17 mouse cellular contexts compared by ENCODE assay signal in the genomic region with DNA sequence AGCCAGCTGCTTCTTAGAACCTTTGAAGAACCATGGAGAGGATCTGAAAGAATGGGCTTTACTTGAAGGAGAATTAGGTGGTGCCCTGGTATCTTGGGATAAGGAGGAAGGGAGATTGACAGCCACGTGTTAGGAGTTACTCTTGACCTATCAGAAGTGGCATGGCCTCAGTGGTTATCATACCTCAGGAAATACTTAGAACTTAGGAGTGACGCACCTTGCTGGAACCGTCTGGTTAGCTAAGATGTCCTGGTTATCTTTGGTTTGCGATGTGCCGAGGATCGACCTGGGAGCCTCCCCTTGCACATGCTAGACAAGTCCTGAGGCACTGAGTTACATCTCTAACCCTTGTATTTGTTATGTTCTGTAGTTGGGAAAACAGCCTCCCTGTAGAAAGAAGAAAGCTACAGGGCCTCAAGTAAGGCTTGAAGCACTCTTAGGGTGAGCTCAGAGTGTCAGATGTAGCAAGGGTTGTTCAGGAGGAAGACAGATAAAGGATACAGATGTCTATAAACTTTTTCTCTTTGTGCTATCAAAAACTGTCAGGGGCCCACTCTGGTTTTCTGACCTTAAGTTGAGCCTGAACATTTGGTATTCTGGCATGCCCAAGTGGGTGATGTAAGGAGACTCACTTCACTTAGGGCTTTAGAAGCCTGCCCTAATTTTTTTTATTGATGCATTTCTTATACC. TPM values are rescaled to one million over a fixed set of nuclear protein-coding genes. Genes with fewer than 3 reads are reported as not detected.
DNase-seq lines count a peak whose midpoint lies in the region; ATAC-seq and TF ChIP-seq lines count a peak whose summit lies in the region.
"Had no signal": no experiment of that assay in that cellular context is flagged by ENCODE, and none has a peak within 500 bp of the region (broad histone marks: within the 10 kb centered on the region; RNA-seq: fewer than 3 reads in every experiment).

No protein-coding gene starts in this region.

- H3K27ac ChIP-seq in heart, postnatal 0 days (ENCODE audit: low read depth): peak overlapping the region; percentile 69
- H3K27ac ChIP-seq in liver, embryonic 12.5 days: peak overlapping the region; percentile 98
- no peak overlapping the region for H3K27ac ChIP-seq in limb, embryonic 10.5 days
- H3K27ac ChIP-seq: forebrain, embryonic 13.5 days; hindbrain, embryonic 13.5 days; limb, embryonic 15.5 days had no signal

- intact Hi-C loops in left cerebral cortex, postnatal 36 days (cut with DNase I): loop anchor here (5.0 kb wide), 1 partner anchor 137 kb away; no protein-coding TSS in a partner anchor

- no peak for TF ChIP-seq EP300 in heart, postnatal 0 days (IDR thresholded peaks at IDR 0.05; ENCODE audit: low read depth)

- WGBS in heart, postnatal 0 days: 67% methylated on average over 6 of the region's 6 CpGs
- 21% methylated on average over 6 of the region's 6 CpGs for WGBS in liver, embryonic 12.5 days (ENCODE audit: insufficient replicate concordance)
- 91% methylated on average over 6 of the region's 6 CpGs for WGBS in limb, embryonic 10.5 days

- no peaks in the 10 kb centered on the region for H3K36me3 ChIP-seq in heart, postnatal 0 days (replicated peaks; ENCODE audit: control insufficient read depth, insufficient read depth, low read length)
- peaks cover 42% of the 10 kb centered on the region for H3K36me3 ChIP-seq in liver, embryonic 12.5 days
- H3K36me3 ChIP-seq in limb, embryonic 10.5 days: peaks cover 5% of the 10 kb centered on the region; the same call in 1 of the 2 replicates
- H3K36me3 ChIP-seq: hindbrain, embryonic 13.5 days; limb, embryonic 15.5 days had no signal

- no peak for DNase-seq in heart, postnatal 0 days (ENCODE audit: low spot score)
- no peak for DNase-seq in heart, adult 9 months (ENCODE audit: low spot score in 2 of 2)
- DNase-seq in c-Kit-positive CD71-negative TER-119-negative erythroid progenitor cells, embryonic 14.5 days (ENCODE audit: low read depth): peak; percentile 45
- DNase-seq in spleen, postnatal 36 days (ENCODE audit: low spot score in 2 of 2): peak; percentile 29 to 48
- no peak for DNase-seq in left cerebral cortex, postnatal 36 days (ENCODE audit: low spot score in 2 of 2)
- DNase-seq in thymus, postnatal 10 days (ENCODE audit: low spot score in 2 of 2): no peak
- DNase-seq in limb, embryonic 10.5 days (ENCODE audit: low spot score): no peak
- DNase-seq: adrenal gland, postnatal 10 days; cerebellum, adult 8-10 months; gastrocnemius, postnatal 14 days; layer of hippocampus, postnatal 36 days had no signal

- H3K4me2 ChIP-seq in heart, postnatal 0 days (ENCODE audit: low read depth, low read length): no peak overlapping the region
- H3K4me2 ChIP-seq in liver, embryonic 12.5 days: peak overlapping the region; percentile 93
- H3K4me2 ChIP-seq: forebrain, embryonic 13.5 days; hindbrain, embryonic 13.5 days; limb, embryonic 15.5 days; midbrain, embryonic 11.5 days had no signal

- H3K9me3 ChIP-seq in heart, postnatal 0 days (replicated peaks; ENCODE audit: control insufficient read depth, low read length): no peaks in the 10 kb centered on the region
- H3K9me3 ChIP-seq in liver, embryonic 12.5 days (replicated peaks): no peaks in the 10 kb centered on the region
- H3K9me3 ChIP-seq in limb, embryonic 10.5 days (replicated peaks): no peaks in the 10 kb centered on the region
- H3K9me3 ChIP-seq: forebrain, embryonic 13.5 days; hindbrain, embryonic 13.5 days; limb, embryonic 15.5 days had no signal

- peaks cover 42% of the 10 kb centered on the region for H3K4me1 ChIP-seq in heart, postnatal 0 days (ENCODE audit: control insufficient read depth, insufficient read depth)
- H3K4me1 ChIP-seq in liver, embryonic 12.5 days: peaks cover 97% of the 10 kb centered on the region
- H3K4me1 ChIP-seq in limb, embryonic 10.5 days: peaks cover 27% of the 10 kb centered on the region

- no peak overlapping the region for H3K9ac ChIP-seq in heart, postnatal 0 days (replicated peaks; ENCODE audit: low read depth, low read length)
- H3K9ac ChIP-seq in liver, embryonic 12.5 days: peak overlapping the region; percentile 100
- H3K9ac ChIP-seq: forebrain, embryonic 13.5 days; hindbrain, embryonic 13.5 days; limb, embryonic 15.5 days had no signal

- no peak overlapping the region for H3K4me3 ChIP-seq in heart, postnatal 0 days (ENCODE audit: low read depth, low read length)
- peak overlapping the region; percentile 36 for H3K4me3 ChIP-seq in liver, embryonic 12.5 days
- no peak overlapping the region for H3K4me3 ChIP-seq in limb, embryonic 10.5 days
- H3K4me3 ChIP-seq: forebrain, embryonic 13.5 days; hindbrain, embryonic 13.5 days; limb, embryonic 15.5 days had no signal

- ATAC-seq in heart, postnatal 0 days (ENCODE audit: insufficient read depth, low read depth): no peak
- ATAC-seq in liver, embryonic 12.5 days: peak; percentile 92
- ATAC-seq: CD4-positive, CD25-positive, alpha-beta regulatory T cell, adult 4 months; forebrain, embryonic 13.5 days had no signal

- no peak for TF ChIP-seq CTCF in heart, postnatal 0 days (IDR thresholded peaks at IDR 0.05; ENCODE audit: low read depth)

- no peaks in the 10 kb centered on the region for H3K27me3 ChIP-seq in heart, postnatal 0 days (ENCODE audit: control insufficient read depth, insufficient read depth, low read length)
- no peaks in the 10 kb centered on the region for H3K27me3 ChIP-seq in liver, embryonic 12.5 days (replicated peaks)
- no peaks in the 10 kb centered on the region for H3K27me3 ChIP-seq in limb, embryonic 10.5 days (ENCODE audit: low read depth, poor library complexity, severe bottlenecking)
- H3K27me3 ChIP-seq: forebrain, embryonic 13.5 days; hindbrain, embryonic 13.5 days; limb, embryonic 15.5 days had no signal

RNA-seq across cellular contexts. Expression of a gene that starts 6.0 kb away (rescaled TPM):
- total RNA-seq in heart, postnatal 0 days (2014; rRNA removed; ENCODE audit: low replicate concordance): 28.1 and 35.6 TPM in 2 replicates
- polyA plus RNA-seq in heart, postnatal 0 days (2015; fragmentation: Nextera tagmentation; extraction: Ambion mirVana): 8.5 and 11.9 TPM in 2 replicates
- polyA plus RNA-seq in liver, embryonic 12.5 days (2016; fragmentation: Nextera tagmentation; extraction: Ambion mirVana): 39.8 and 41.1 TPM in 2 replicates
- total RNA-seq in left cerebral cortex, postnatal 36 days (2021): 10 to 100 TPM; 49.8 to 54.2 TPM
- 11.0 and 11.9 TPM in 2 replicates for polyA plus RNA-seq in limb, embryonic 10.5 days (2016; fragmentation: Nextera tagmentation; extraction: Ambion mirVana)

Comparison
In these comparisons a context has a peak if more than half of its experiments do, and no peak if none do; other contexts are left out.
1. DNase-seq: peak in c-Kit-positive CD71-negative TER-119-negative erythroid progenitor cells, embryonic 14.5 days (single experiment) and spleen, postnatal 36 days (2 of 2); none in heart, postnatal 0 days (single experiment), heart, adult 9 months (0 of 2), left cerebral cortex, postnatal 36 days (0 of 2), thymus, postnatal 10 days (0 of 2) and limb, embryonic 10.5 days (single experiment).